Mouse (Mus musculus): Measurements from ENCODE around the gene Tmub2. TPM values are rescaled to one million over a fixed set of nuclear protein-coding genes. Genes with fewer than 3 reads are reported as not detected.
A peak's percentile ranks its signal among the peaks of the same experiment; 100 is the strongest.
"Not testable (repeated sequence)": the region's sequence is repeated elsewhere in the genome, so short reads cannot be mapped to it uniquely, and the experiment has no call there.

Gene Tmub2
- total RNA-seq, 2 experiments from 2014 or later, result 25.2 to 26.7 TPM

GRCm38 (mm10) chr11:102268520-102269244, 16.0 kb upstream of the Tmub2 start, which contains the start of gene Asb16:
Asb16 (plus strand) TSS chr11:102268743.
- intact Hi-C loops (cut with DNase I), result loop anchor here (5.0 kb wide), 1 partner anchor 206 kb away; no protein-coding TSS in a partner anchor
- no peak for DNase-seq

GRCm38 (mm10) chr11:102276411-102276915, 8.3 kb upstream of the Tmub2 start:
- intact Hi-C loops (cut with DNase I), result no loop called here
- no peak for DNase-seq

- no peak for DNase-seq
Observed at GRCm38 (mm10) chr11:102277754-102278153, 7.0 kb upstream of the Tmub2 start.

GRCm38 (mm10) chr11:102279595-102279994, 5.1 kb upstream of the Tmub2 start:
- DNase-seq, result no peak
- intact Hi-C loops (cut with DNase I), result no loop called here

More at GRCm38 (mm10) chr11:102277754-102278153, 7.0 kb upstream of the Tmub2 start:
- intact Hi-C loops (cut with DNase I), result no loop called here

- DNase-seq; intact Hi-C loops (cut with DNase I): not testable (repeated sequence)
Observed at GRCm38 (mm10) chr11:102280267-102280666, 4.5 kb upstream of the Tmub2 start.

- no peak for DNase-seq
- intact Hi-C loops (cut with DNase I), result no loop called here
Observed at GRCm38 (mm10) chr11:102283922-102284321, 809 bp upstream of the Tmub2 start.

GRCm38 (mm10) chr11:102285095-102285834, 534 bp downstream of the Tmub2 start:
- no peak for DNase-seq
- intact Hi-C loops (cut with DNase I), result loop anchor here (1.0 kb wide), 1 partner anchor 10 kb away; no protein-coding TSS in a partner anchor

GRCm38 (mm10) chr11:102287485-102287884, 2.8 kb downstream of the Tmub2 start:
- DNase-seq, result no peak
- intact Hi-C loops (cut with DNase I), result no loop called here

GRCm38 (mm10) chr11:102288027-102288804, 3.5 kb downstream of the Tmub2 start:
- no peak for DNase-seq
- intact Hi-C loops (cut with DNase I), result no loop called here

- DNase-seq, result no peak
Observed at GRCm38 (mm10) chr11:102288913-102289312, 4.2 kb downstream of the Tmub2 start.

GRCm38 (mm10) chr11:102289511-102290100, 4.9 kb downstream of the Tmub2 start:
- intact Hi-C loops (cut with DNase I), result no loop called here
- DNase-seq, result no peak

More at GRCm38 (mm10) chr11:102288913-102289312, 4.2 kb downstream of the Tmub2 start:
- intact Hi-C loops (cut with DNase I), result no loop called here

GRCm38 (mm10) chr11:102290141-102290540, 5.4 kb downstream of the Tmub2 start:
- intact Hi-C loops (cut with DNase I), result no loop called here
- no peak for DNase-seq

GRCm38 (mm10) chr11:102291051-102291535, 6.4 kb downstream of the Tmub2 start:
- intact Hi-C loops (cut with DNase I), result no loop called here

GRCm38 (mm10) chr11:102293971-102294370, 9.2 kb downstream of the Tmub2 start:
- intact Hi-C loops (cut with DNase I), result no loop called here
- no peak for DNase-seq

More at GRCm38 (mm10) chr11:102291051-102291535, 6.4 kb downstream of the Tmub2 start:
- DNase-seq, result no peak

GRCm38 (mm10) chr11:102294416-102294815, 9.7 kb downstream of the Tmub2 start:
- intact Hi-C loops (cut with DNase I), result no loop called here
- no peak for DNase-seq

- intact Hi-C loops (cut with DNase I), result loop anchor here (1.0 kb wide), 1 partner anchor 10 kb away; no protein-coding TSS in a partner anchor
- DNase-seq, result peak in 1 of 2 experiments; percentile 44
Observed at GRCm38 (mm10) chr11:102294887-102295597, 10.3 kb downstream of the Tmub2 start.

- DNase-seq, result peak; percentile 47 to 72
- intact Hi-C loops (cut with DNase I), result loop anchor here (1.0 to 2.0 kb wide), 2 partner anchors 11 to 21 kb away; no protein-coding TSS in a partner anchor
Observed at GRCm38 (mm10) chr11:102295598-102296471, 11.1 kb downstream of the Tmub2 start.

All from heart, postnatal 36 days (tissue).